Mouse (Mus musculus): Measurements from ENCODE around the gene Adam15.

The Adam15 gene

DNA sequence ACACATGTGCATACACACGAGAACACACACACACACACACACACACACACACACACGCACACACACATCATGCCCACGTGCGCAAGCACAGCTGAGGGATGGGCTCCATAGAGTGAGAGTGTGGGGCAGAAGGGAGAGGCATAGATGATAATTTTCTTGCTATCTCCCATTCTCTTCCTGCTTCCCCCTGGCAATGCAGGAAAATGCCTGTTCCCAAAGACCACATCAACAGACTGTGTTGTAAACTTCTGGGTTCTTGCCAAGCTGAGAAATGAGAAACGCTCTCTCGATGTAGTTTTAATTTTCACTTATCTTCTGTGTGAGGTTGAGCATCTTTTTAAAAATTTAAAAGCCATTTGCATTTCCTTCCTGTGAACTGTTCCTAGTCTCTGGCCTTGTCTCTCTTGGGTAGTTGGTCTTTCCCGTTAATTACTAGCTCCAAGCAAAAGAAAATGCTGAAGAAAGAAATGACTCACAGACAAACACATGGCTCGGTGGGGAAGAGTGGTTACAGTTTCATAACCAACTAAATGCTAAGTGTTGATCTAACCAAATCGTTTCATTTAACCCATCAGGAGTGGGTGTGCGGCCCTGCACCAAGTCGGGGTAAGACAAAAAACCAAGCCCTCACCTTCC is 52.9 kb downstream of the Adam15 start:
- no peak for DNase-seq

DNA sequence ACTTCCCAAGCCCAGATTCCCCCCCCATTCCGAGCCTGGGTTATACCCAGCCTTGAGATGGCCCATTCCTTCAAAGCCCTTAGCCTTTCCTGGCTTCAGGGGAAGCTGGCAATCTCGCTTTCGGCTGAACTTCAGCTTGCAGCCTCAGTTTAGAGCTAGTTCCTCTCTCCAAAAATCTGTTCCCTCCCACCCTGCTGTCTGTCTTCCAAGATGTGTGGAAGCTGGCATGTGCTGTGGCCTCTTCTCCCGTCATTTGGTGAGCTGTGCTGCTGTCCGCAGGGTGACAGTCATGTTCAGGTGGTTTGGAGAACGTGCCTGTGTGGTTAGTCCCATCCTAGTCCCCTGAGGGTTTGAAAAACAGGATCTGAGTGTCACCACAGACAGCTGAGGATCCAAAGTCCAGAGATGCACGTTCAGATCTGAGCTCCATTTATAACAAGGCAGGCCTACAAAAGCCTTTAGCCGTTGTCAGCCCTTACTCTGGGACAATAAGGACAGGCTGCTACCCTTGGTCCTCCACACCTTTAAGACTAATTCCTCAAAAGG is 54.0 kb downstream of the Adam15 start:
- no peak for DNase-seq

DNA sequence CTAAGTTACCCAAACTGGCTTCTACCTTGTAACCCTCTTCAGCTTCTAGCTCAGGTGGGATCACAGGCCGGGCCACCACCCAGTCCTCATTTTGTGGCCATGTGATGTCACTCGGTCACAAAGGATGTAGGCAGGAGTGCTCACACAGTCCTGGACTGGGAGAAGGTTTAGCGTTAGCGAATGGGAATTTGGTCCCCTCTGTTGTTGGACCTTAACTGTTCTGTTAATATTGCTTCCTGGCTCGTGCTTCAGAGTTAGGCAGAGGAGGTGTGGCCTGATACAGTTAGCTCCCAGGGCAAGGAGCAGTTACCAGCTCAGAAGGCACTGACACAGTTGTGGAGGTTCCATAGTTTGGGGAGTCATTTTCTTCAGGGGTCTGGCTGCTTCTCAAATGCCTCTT is 55.6 kb downstream of the Adam15 start:
- DNase-seq = no peak

DNA sequence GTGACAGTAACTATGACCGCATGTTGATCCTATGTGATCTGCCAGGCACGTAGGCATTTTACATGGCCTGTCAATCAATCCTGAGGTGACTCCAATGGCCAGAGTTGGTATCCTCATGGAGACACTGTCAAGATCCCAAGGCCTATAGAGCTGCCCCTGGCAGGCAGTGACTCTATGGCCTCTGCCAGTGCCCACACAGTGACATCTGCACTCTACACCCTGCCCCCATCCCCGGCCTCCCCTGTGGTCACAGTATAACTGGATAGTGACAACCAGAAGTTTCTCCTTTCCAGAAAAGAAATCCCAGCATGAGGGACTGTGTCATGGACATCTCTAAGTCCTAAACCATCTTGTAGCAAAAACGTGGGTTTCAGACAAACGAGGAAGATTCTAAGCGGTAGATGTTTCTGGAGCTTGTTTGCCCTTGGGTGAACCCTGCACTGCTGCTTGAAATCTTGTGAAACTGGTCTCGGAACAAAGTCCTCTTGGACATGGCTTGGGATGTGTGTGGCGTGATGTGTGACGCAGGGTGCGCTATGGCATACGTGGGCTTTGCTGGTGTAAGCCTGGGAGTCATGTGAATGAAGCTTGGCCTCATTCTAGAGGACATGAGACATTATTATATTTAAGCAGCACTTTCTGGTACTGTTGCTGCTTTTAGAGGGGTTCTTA is 56.4 kb downstream of the Adam15 start:
- DNase-seq = no peak

DNA sequence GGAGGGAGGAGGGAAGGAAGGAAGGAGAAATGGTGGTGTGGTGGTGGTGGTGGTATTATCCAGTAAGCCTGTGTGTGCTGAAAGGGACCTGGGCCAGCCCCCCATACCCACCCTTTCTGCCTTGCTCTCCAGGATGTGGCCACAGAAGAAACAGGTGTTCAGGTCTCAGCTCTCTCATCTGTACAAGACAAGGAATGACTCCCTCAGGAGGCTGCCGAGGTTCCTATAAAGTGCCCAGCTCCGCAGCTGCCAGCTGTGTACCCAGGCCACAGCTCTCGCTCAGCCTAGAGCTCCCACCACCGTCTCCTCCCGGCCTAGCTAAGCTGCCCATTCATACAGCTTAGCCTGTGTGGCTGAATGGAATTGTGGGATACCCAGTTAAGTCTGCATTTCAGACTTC is 57.5 kb downstream of the Adam15 start:
- DNase-seq = no peak

DNA sequence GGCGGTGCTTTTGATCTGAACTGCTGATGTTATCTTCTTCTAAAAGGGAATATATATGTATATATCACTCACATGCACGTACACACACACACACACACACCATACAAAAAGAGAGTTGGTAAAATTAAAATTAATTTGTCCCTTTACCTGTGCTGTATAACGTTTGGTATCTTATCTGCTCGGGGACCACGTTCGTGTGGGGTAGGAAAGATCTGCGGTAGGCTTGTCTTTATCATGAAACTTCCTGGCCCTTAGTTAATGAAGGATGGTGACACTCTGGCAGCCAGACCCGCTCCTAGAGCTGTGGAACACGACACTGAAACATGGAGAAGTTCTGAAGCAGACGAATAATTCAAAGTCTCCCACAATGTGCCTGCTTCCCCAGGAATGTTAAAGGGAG is 57.9 kb downstream of the Adam15 start:
- no peak for DNase-seq

All from cerebellum, postnatal 25 days (tissue).